Comparison of ENCODE assay signal across 8 mouse cellular contexts in genomic region chr2:58532260-58532850, GRCm38 (mm10). TPM values are rescaled to one million over a fixed set of nuclear protein-coding genes. Genes with fewer than 3 reads are reported as not detected.
DNase-seq lines count a peak whose midpoint lies in the region; ATAC-seq lines count a peak whose summit lies in the region.

No protein-coding gene starts in this region.

- ATAC-seq in erythroblast, adult 5-6 weeks (replicated peaks; ENCODE audit: low FRiP score, poor library complexity, severe bottlenecking), result no peak

- peak; percentile 88 for DNase-seq in adrenal gland, postnatal 14 days
- peak; percentile 54 for DNase-seq in embryo, embryonic 11.5 days (ENCODE audit: low read depth, low spot score)
- peak; percentile 80 to 87 for DNase-seq in gastrocnemius, postnatal 36 days
- DNase-seq in hindlimb bud, embryonic 11.5 days (ENCODE audit: extremely low spot score, low read depth, low spot score), result peak; percentile 46
- peak; percentile 45 for DNase-seq in left cerebral cortex, adult 11 months (ENCODE audit: low spot score)
- peak; percentile 90 for DNase-seq in lung, postnatal 10 days
- peak; percentile 84 for DNase-seq in retina, postnatal 1 day

- intact Hi-C loops in gastrocnemius, postnatal 36 days (cut with DNase I), result loop anchor here (5.0 kb wide), 1 partner anchor 45 kb away; no protein-coding TSS in a partner anchor

RNA-seq across cellular contexts. Expression of gene Acvr1, which starts 34.6 kb away (rescaled TPM):
- 45.0 and 50.3 TPM in 2 replicates for total RNA-seq in adrenal gland, postnatal 14 days (2021)
- total RNA-seq in gastrocnemius, postnatal 36 days (2021), result 10 to 100 TPM; 10.3 to 12.3 TPM
- 0.77 and 0.84 TPM in 2 replicates for total RNA-seq in erythroblast, adult 5-6 weeks (2015; ENCODE audit: low replicate concordance)
- 2.8 TPM in 1 of 2 replicates, not detected in the other for total RNA-seq in erythroblast, adult 5-6 weeks (2017; ENCODE audit: low replicate concordance)

RNA-seq across cellular contexts. Expression of gene Upp2, which starts 34.7 kb away (rescaled TPM):
- total RNA-seq in adrenal gland, postnatal 14 days (2021), result 9.5 and 52.8 TPM in 2 replicates
- 1 to 10 TPM; 2.4 to 2.5 TPM for total RNA-seq in gastrocnemius, postnatal 36 days (2021)
- total RNA-seq in erythroblast, adult 5-6 weeks (2015; ENCODE audit: low replicate concordance), result not detected in 2 replicates
- not detected in 2 replicates for total RNA-seq in erythroblast, adult 5-6 weeks (2017; ENCODE audit: low replicate concordance)
